Mouse (Mus musculus) heart, postnatal 0 days (tissue): ENCODE data around the gene Npas3. TPM values are rescaled to one million over a fixed set of nuclear protein-coding genes. Genes with fewer than 3 reads are reported as not detected.

Source experiments
- ATAC-seq: fragments of 200-750 bp; cut with Nextera tagmentation; 2 replicates; pipeline ENCODE4 v1.8.0; 2017; ENCODE audit warnings: low read depth, moderate number of reproducible peaks, moderate library complexity; ENCODE audit not compliant: insufficient read depth
- DNase-seq: peaks from one replicate; pipeline ENCODE4 v3.0.0-alpha.2; 2016; ENCODE audit warnings: low spot score
- H3K27ac ChIP-seq: fragments of 300-500 bp; sonication (generic); 2 replicates; pipeline ENCODE4 v1.5.1; 2014; ENCODE audit warnings: low read depth, mild to moderate bottlenecking
- H3K27me3 ChIP-seq: fragments of 300-500 bp; sonication (generic); 2 replicates; pipeline ENCODE4 v1.6.1; 2014; ENCODE audit warnings: low read length, mixed read lengths; ENCODE audit not compliant: control insufficient read depth, insufficient read depth
- H3K36me3 ChIP-seq: fragments of 300-500 bp; sonication (generic); replicated peaks from 2 replicates; pipeline ENCODE4 v1.6.1; 2014; ENCODE audit warnings: low read length, mixed read lengths; ENCODE audit not compliant: control insufficient read depth, insufficient read depth
- H3K4me1 ChIP-seq: fragments of 300-500 bp; sonication (generic); 2 replicates; pipeline ENCODE4 v1.6.1; 2014; ENCODE audit warnings: antibody characterized with exemption; ENCODE audit not compliant: control insufficient read depth, insufficient read depth
- H3K4me2 ChIP-seq: fragments of 300-500 bp; sonication (generic); 2 replicates; pipeline ENCODE4 v1.6.1; 2014; ENCODE audit warnings: low read depth, mild to moderate bottlenecking, low read length, moderate library complexity
- H3K4me3 ChIP-seq: fragments of 300-500 bp; sonication (generic); 2 replicates; pipeline ENCODE4 v1.5.1; 2014; ENCODE audit warnings: low read depth, low read length
- H3K9ac ChIP-seq: fragments of 300-500 bp; sonication (generic); replicated peaks from 2 replicates; pipeline ENCODE4 v1.6.1; 2014; ENCODE audit warnings: low read depth, low read length, mixed read lengths
- H3K9me3 ChIP-seq: fragments of 300-500 bp; sonication (generic); replicated peaks from 2 replicates; pipeline ENCODE4 v1.6.1; 2016; ENCODE audit warnings: low read length; ENCODE audit not compliant: control insufficient read depth
- CTCF ChIP-seq: IDR thresholded peaks from 2 replicates; pipeline ENCODE4 v1.5.1; 2016; ENCODE audit warnings: antibody characterized with exemption, control low read depth, low read depth
- EP300 ChIP-seq: IDR thresholded peaks from 2 replicates; pipeline ENCODE4 v1.6.1; 2016; ENCODE audit warnings: antibody characterized with exemption, low read depth
- WGBS: fragments of 180-500 bp; shearing (Covaris S2); extraction: QIAGEN DNeasy Blood & Tissue Kit; methylation state at CpG from one replicate; pipeline ENCODE4 v1.1.7; 2014; 5-methylcytosine and 5-hydroxymethylcytosine counted together
- polyA plus RNA-seq: library from polyadenylated mRNA; unstranded; fragments of >200 nt; fragmentation: Nextera tagmentation; extraction: Ambion mirVana; gene quantifications from 2 replicates; pipeline ENCODE4 v1.2.1, GENCODE M21; 2015
- total RNA-seq: library from RNA; depleted of rRNA; stranded (reverse); fragments of >200 nt; gene quantifications from 2 replicates; pipeline ENCODE4 v1.2.3, GENCODE M21; 2014; ENCODE audit warnings: low replicate concordance

Gene Npas3
- total and polyA plus RNA-seq, 2 experiments from 2014 or later: 0.50 to 0.61 TPM

DNA sequence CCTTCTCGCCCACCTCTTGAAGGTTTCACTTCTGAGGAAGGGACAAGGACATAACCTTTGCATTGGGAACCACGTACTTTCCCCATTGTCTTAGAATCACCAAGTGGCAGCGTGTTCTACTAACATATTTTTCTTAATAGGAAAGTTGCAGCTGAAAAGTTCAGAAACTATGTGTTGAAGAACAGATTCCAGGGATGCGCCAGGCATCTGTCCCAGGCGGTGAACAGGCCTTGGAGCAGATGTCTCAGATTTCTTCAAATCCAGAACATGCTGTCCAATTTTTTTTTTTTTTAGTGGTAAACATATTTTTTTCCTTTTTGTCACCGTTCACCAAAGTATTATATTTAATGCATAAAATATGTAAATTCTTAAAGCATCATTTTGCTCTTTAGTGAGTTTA is 553.4 kb downstream of the Npas3 start:
- Histone ChIP-seq H3K9me3 (no peaks in the 10 kb centered on the region), H3K4me1 (no peaks in the 10 kb centered on the region), H3K4me3 (no peak overlapping the region), H3K36me3 (no peaks in the 10 kb centered on the region), H3K4me2 (no peak overlapping the region), H3K9ac (no peak overlapping the region), H3K27ac (no peak overlapping the region), H3K27me3 (no peaks in the 10 kb centered on the region)
- TF ChIP-seq EP300: no peak
- no peak for TF ChIP-seq CTCF
- 66% methylated on average over 6 of the region's 6 CpGs for WGBS
- DNase-seq (no peak), ATAC-seq (no peak)

GRCm38 (mm10) chr12:53802381-53802780 is 553.9 kb downstream of the Npas3 start:
- DNase-seq (no peak), ATAC-seq (no peak)
- H3K9me3 ChIP-seq: no peaks in the 10 kb centered on the region
- H3K27ac ChIP-seq: no peak overlapping the region
- H3K4me1 ChIP-seq: no peaks in the 10 kb centered on the region
- 78% methylated on average over 7 of the region's 7 CpGs for WGBS
- H3K9ac ChIP-seq: no peak overlapping the region
- no peak overlapping the region for H3K4me2 ChIP-seq
- TF ChIP-seq EP300: no peak
- no peak for TF ChIP-seq CTCF
- H3K36me3 ChIP-seq: no peaks in the 10 kb centered on the region
- no peak overlapping the region for H3K4me3 ChIP-seq
- H3K27me3 ChIP-seq: no peaks in the 10 kb centered on the region

DNA sequence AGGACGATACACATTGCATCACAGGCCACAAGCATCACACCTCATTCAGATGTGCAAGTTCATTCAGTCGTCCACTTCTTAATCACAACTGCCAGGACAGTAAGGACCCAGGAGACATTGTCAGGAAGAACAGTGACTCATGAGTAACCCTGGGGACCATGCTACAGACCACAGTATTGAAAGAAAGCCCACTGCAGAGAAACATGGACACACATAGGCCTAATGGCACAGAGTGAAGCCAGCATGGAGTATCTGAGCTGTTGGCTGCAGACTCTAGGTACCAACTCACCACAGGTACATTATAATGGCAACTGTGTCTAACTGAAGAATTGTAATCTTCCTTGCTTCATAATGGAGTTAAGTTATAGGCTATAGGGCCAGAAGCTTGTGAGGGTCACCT is 561.6 kb downstream of the Npas3 start:
- no peak for ATAC-seq
- TF ChIP-seq EP300 (no peak), CTCF (no peak)
- 81% methylated on average over 2 of the region's 2 CpGs for WGBS
- no peak overlapping the region for H3K4me2 ChIP-seq
- no peaks in the 10 kb centered on the region for H3K4me1 ChIP-seq
- DNase-seq: no peak
- no peaks in the 10 kb centered on the region for H3K27me3 ChIP-seq
- no peak overlapping the region for H3K9ac ChIP-seq
- no peak overlapping the region for H3K27ac ChIP-seq
- H3K36me3 ChIP-seq: no peaks in the 10 kb centered on the region
- H3K9me3 ChIP-seq: no peaks in the 10 kb centered on the region
- H3K4me3 ChIP-seq: no peak overlapping the region

GRCm38 (mm10) chr12:53814291-53814690 is 565.8 kb downstream of the Npas3 start:
- no peaks in the 10 kb centered on the region for H3K27me3 ChIP-seq
- H3K4me2 ChIP-seq: no peak overlapping the region
- no peaks in the 10 kb centered on the region for H3K4me1 ChIP-seq
- H3K36me3 ChIP-seq: no peaks in the 10 kb centered on the region
- ATAC-seq (no peak), DNase-seq (no peak)
- no peak for TF ChIP-seq CTCF
- TF ChIP-seq EP300: no peak
- H3K4me3 ChIP-seq: no peak overlapping the region
- WGBS: 72% methylated on average over 7 of the region's 7 CpGs
- H3K27ac ChIP-seq: no peak overlapping the region
- no peak overlapping the region for H3K9ac ChIP-seq
- H3K9me3 ChIP-seq: no peaks in the 10 kb centered on the region

GRCm38 (mm10) chr12:53819982-53820381 is 571.5 kb downstream of the Npas3 start:
- Histone ChIP-seq H3K9ac (no peak overlapping the region), H3K27ac (no peak overlapping the region), H3K4me1 (no peaks in the 10 kb centered on the region), H3K4me2 (no peak overlapping the region), H3K36me3 (no peaks in the 10 kb centered on the region), H3K27me3 (no peaks in the 10 kb centered on the region), H3K9me3 (no peaks in the 10 kb centered on the region), H3K4me3 (no peak overlapping the region)
- no peak for DNase-seq
- TF ChIP-seq EP300: no peak
- TF ChIP-seq CTCF: no peak
- no peak for ATAC-seq
- 85% methylated on average over 4 of the region's 4 CpGs for WGBS

GRCm38 (mm10) chr12:53822881-53823280 is 574.4 kb downstream of the Npas3 start:
- Histone ChIP-seq H3K9ac (no peak overlapping the region), H3K27ac (no peak overlapping the region), H3K4me2 (no peak overlapping the region), H3K9me3 (no peaks in the 10 kb centered on the region), H3K36me3 (no peaks in the 10 kb centered on the region), H3K4me1 (no peaks in the 10 kb centered on the region), H3K4me3 (no peak overlapping the region), H3K27me3 (no peaks in the 10 kb centered on the region)
- DNase-seq (no peak), ATAC-seq (no peak)
- WGBS: 82% methylated on average over 4 of the region's 4 CpGs
- TF ChIP-seq EP300 (no peak), CTCF (no peak)
